Mouse (Mus musculus) testis, adult 2 months (tissue): ENCODE measurements around the gene Pgd.

Source experiments
- CTCF ChIP-seq: fragments of 200-500 bp; IDR thresholded peaks from 2 replicates; pipeline ENCODE4 v1.5.1; 2012; ENCODE audit warnings: low read depth, mild to moderate bottlenecking, inconsistent platforms, low read length, moderate library complexity; ENCODE audit not compliant: control insufficient read depth, insufficient read depth, insufficient replicate concordance
- POLR2A ChIP-seq: fragments of 200-500 bp; IDR thresholded peaks from 2 replicates; pipeline ENCODE4 v1.6.1; 2012; ENCODE audit warnings: low read depth, mild to moderate bottlenecking, inconsistent platforms, low read length, moderate library complexity; ENCODE audit not compliant: control insufficient read depth

DNA sequence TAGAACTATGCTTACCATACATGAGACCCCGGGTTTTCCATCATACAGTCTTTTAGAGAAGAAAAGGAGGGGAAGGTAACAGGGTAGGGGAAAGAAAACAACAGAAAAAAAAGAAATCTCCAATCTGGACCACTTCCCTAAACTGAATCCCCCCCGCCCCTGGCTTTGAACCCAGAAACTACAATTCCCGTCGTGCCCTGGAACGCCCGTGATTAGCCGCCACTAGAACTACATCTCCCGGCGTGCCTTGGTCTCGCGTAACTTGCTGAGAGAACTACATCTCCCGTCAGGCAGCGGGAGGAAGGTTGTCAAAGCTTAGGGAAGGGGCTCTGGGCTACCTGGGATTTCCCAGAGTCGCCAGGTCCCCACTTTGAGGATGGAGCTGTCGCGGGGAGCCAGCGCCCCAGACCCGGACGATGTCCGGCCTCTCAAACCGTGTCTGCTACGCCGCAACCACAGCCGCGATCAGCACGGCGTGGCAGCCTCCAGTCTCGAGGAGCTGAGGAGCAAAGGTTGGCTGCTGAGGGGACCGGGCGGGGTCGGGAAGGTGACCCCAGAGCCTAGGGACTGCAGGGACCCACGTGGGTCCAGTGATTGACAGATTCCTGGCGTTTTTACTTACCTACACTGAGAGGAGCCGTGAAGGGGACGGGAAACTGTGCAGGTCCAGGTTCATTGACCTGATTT, 62.6 kb downstream of the Pgd start, which contains the start of gene Dffa:
- TF ChIP-seq POLR2A (peak; percentile 54; the same call in 1 of the 2 replicates), CTCF (no peak)
